Mouse (Mus musculus): ENCODE measurements around the gene Tkfc.
A peak's percentile ranks its signal among the peaks of the same experiment; 100 is the strongest.

DNA sequence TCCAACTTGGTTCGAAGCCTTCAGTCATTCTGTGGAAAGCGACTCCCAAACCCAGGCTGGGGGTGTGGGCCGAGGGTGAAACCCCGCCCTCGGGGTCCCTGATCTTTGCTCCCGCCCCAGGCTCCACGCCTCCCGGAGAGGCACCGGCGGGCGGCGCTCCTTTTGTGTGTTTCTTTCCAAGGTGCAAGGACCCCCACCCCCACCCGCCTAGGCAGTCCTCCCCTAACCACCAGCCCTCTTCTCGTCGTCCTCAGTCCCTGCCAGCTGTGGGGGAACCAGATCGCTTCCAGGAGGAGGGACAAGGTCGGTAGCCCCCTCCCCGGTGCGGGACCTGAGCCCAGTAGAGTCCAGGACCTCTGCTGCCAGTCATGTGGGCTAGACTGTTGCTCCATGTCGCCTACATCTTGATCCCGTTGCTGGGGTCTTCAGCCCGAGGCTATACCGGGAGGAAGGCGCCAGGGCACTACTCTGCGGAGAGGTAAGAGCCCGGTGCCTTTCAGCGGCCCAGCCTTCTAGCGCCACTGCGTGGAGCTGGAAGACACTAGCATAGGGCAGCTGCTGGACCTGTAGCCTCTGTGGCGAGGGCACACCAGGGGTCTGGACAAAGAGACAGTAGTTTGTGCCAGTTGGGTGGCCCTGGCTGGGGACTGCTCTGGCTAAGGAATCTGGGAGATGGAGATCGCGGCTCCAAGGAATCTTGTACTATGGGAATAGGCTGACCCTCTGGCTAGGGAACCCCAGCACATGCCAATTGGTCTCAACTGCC lies 28.8 kb upstream of the Tkfc start, which contains the start of gene Vwce:
- TF ChIP-seq CTCF (IDR thresholded peaks at IDR 0.05; ENCODE audit: borderline replicate concordance, extremely low read depth, insufficient read depth, insufficient read length) = peak; percentile 34; the same call in 1 of the 2 replicates
- no peak for TF ChIP-seq POLR2A (IDR thresholded peaks at IDR 0.05; ENCODE audit: borderline replicate concordance, extremely low read depth, insufficient read depth, insufficient read length, poor library complexity, severe bottlenecking)

All from brain, embryonic 14.5 days (tissue).